Mouse (Mus musculus): ENCODE measurements around the gene Capn3.
A peak's percentile ranks its signal among the peaks of the same experiment; 100 is the strongest.

Gene Capn3

DNA sequence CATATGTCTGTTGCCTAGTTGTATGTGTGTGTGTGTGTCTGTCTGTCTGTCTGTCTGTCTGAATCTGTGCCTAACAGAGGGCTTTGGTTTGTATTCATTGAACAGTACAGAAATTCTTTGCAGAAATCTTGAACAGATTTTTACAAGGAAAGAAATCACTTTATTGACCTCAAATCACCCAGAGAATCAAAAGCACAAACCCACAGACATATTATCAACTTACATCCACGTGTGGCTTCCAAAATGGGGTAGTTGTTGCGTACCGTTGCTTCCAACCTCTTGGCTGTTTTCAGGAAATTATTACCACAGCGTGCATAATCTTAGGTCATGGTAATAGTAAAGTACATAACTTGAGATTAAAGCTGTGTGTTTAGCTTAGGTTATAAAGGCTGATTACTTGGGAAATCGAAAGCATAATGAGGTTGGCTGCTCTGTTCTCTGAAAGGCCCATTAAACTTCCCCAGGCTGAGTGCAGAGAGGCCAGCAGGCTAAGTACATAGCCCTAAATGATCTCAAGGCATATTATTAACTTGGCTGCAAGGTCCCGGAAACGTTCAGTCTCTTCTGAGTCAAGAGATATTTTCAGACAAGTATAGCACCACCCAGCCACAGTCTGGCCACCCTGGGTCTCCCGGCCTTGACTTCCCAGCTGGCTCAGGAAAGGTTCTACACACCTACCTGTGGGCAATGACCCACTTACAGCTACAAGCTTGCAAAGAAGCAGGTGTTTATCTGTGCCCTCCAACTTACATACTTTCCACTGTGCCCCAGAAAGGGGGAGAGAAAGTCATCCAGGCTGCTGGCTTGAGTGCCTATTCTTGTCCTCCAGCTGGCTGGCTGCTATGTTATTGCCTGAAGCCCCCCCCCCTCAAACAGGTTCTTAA lies 26.9 kb downstream of the Capn3 start:
- no peak for DNase-seq (ENCODE audit: low read depth)

DNA sequence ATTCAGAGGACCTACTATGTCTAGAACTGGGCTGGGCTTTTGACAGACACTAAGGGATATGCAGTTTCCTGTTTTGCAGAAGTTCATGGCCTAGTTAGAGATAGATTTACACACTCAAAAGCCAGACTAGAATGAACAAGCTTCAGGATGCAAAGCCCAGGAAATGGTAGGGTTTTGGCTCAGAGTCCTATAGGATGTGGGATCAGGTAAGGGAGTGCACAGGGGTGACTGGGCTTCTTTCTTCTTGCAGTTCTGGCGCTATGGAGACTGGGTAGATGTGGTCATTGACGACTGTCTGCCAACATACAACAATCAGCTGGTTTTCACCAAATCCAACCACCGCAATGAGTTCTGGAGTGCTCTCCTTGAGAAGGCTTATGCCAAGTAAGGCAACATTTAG lies 28.4 kb downstream of the Capn3 start:
- no peak for DNase-seq (ENCODE audit: low read depth)

- no peak for DNase-seq (ENCODE audit: low read depth)
Measured at GRCm38 (mm10) chr2:120493254-120493653, 37.4 kb downstream of the Capn3 start.

DNA sequence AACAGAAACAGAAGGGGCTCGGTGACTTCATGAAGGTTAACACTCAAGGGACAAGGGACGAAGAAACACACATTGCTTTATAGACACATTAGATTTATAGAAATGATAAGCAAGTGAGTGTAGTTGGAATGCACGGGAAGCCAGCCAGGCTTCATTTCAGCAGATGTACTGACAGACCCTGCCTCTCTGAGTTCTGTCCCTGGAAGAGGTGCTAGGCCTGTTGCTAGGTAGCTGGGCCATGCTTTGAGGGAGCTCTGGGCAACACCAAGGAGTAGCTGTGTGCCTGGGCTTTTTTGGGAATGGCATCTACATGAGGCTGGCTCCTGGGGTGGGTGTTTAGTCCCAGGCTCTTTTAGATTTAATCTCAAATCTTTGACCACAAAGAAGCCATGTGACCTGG lies 40.7 kb downstream of the Capn3 start:
- no peak for DNase-seq (ENCODE audit: low read depth)

GRCm38 (mm10) chr2:120499971-120500471 lies 44.2 kb downstream of the Capn3 start:
- peak; percentile 29 for DNase-seq (ENCODE audit: low read depth)

- no peak for DNase-seq (ENCODE audit: low read depth)
Measured at GRCm38 (mm10) chr2:120501136-120501918, 45.5 kb downstream of the Capn3 start.

DNA sequence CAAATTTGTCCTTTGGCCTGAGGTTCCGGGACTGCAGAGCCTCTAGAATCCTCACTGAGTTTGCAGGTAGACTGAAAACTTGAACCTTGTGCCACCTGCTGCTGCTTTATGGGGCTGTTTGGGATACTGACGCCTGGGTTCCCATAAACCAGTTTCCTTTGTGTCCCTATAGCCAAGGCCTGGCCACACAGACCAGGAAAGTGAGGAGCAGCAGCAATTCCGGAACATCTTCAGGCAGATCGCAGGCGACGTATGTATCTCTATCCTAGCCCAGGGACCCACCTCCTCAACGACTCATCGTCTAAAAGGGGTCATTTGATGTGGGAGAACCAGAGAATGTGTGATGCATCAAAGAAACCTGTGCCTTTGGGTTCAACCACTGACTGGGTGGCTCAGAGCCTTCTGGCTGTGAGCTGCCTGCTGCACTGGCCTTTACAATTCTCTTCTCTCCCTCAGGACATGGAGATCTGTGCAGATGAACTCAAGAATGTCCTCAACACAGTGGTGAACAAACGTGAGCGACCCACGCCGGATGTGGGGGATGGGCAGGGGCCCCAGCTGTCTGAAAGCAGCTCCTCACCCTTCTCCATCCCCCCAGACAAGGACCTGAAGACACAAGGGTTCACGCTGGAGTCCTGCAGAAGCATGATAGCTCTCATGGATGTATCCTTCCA lies 46.2 kb downstream of the Capn3 start:
- DNase-seq (ENCODE audit: low read depth), result no peak

GRCm38 (mm10) chr2:120502605-120502990 lies 46.8 kb downstream of the Capn3 start:
- DNase-seq (ENCODE audit: low read depth), result no peak

- no peak for DNase-seq (ENCODE audit: low read depth)
Measured at GRCm38 (mm10) chr2:120503094-120503493, 47.3 kb downstream of the Capn3 start.

GRCm38 (mm10) chr2:120503992-120504391 lies 48.2 kb downstream of the Capn3 start:
- DNase-seq (ENCODE audit: low read depth), result no peak

DNA sequence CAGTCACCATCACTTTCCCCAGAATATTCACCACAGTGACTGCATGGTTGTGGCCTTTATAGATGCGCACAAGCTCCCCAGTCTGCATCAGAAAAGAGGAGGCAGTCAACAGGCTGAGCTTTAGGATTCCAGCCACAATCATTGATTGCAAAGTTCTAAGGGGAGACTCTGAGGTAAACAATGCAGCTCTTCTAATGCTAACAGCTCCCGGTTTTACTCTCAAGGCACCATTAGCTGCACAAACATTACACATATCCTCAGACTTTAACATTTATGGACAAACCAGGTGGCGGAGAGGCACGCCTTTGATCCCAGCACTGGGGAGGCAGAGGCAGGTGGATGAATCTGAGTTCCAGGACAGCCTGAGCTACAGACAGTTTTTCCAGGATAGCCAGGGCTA lies 58.4 kb downstream of the Capn3 start:
- DNase-seq (ENCODE audit: low read depth), result no peak

- no peak for DNase-seq (ENCODE audit: low read depth)
Measured at GRCm38 (mm10) chr2:120518547-120519210, 62.9 kb downstream of the Capn3 start.

GRCm38 (mm10) chr2:120526771-120527170 lies 71.0 kb downstream of the Capn3 start:
- DNase-seq (ENCODE audit: low read depth), result no peak

- DNase-seq (ENCODE audit: low read depth), result no peak
Measured at GRCm38 (mm10) chr2:120529531-120529930, 73.7 kb downstream of the Capn3 start.

DNA sequence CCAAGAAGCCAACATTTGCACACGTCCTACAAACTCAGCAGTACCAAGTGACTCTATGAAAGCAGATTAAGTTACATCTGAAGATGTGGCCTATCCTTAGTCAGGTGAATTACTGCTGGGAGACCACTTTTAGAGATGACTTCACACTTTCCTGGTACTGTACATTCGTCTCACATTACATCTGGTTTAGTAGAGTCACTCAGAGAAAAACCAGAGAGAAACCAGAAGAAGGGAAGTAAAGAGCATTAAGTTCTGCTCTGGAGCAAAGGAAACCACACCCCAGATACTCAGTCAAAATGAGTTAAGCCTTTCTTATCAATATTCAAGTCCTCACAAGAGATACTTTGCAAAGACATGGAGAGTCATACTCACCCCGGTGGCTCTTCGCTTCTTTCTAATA lies 75.4 kb downstream of the Capn3 start:
- no peak for DNase-seq (ENCODE audit: low read depth)

DNA sequence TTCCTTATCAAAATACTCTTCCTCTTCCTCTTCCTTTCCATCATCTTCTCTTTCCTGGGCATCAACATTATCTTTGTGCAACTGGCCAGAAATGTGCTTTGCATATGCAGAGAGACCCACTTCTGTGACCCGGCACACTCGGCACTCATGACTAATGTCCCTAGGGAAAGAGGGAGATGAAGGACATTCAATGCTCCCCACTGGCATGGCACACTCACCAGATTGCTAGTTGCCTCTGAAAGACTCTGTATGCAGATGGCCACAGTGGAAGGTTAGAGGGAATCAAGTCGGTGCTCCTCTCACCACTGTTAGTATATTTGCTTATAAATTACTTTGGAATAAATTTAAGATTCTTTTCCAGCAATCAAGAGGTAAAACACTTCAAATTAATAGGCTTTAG lies 83.5 kb downstream of the Capn3 start:
- DNase-seq (ENCODE audit: low read depth), result no peak

GRCm38 (mm10) chr2:120539778-120540208 lies 84.0 kb downstream of the Capn3 start:
- DNase-seq (ENCODE audit: low read depth), result no peak

GRCm38 (mm10) chr2:120544732-120545131 lies 88.9 kb downstream of the Capn3 start:
- no peak for DNase-seq (ENCODE audit: low read depth)
